Mouse (Mus musculus): ENCODE measurements around the gene Parp16.

GRCm38 (mm10) chr9:65153331-65153711, 41.8 kb upstream of the Parp16 start:
- no peak for TF ChIP-seq CTCF (IDR thresholded peaks at IDR 0.05; ENCODE audit: extremely low read depth, insufficient read length, insufficient replicate concordance, low read depth, low read length)
- no peak for TF ChIP-seq POLR2A (IDR thresholded peaks at IDR 0.05; ENCODE audit: low read depth, low read length)

Data from small intestine, adult 2 months (tissue).